Mouse (Mus musculus) right cerebral cortex, postnatal 25 days (tissue): Measurements from ENCODE around the gene Ssmem1.

Source experiments
- DNase-seq: peaks from one replicate; pipeline ENCODE4 v3.0.0; 2022

Ssmem1 gene

DNA sequence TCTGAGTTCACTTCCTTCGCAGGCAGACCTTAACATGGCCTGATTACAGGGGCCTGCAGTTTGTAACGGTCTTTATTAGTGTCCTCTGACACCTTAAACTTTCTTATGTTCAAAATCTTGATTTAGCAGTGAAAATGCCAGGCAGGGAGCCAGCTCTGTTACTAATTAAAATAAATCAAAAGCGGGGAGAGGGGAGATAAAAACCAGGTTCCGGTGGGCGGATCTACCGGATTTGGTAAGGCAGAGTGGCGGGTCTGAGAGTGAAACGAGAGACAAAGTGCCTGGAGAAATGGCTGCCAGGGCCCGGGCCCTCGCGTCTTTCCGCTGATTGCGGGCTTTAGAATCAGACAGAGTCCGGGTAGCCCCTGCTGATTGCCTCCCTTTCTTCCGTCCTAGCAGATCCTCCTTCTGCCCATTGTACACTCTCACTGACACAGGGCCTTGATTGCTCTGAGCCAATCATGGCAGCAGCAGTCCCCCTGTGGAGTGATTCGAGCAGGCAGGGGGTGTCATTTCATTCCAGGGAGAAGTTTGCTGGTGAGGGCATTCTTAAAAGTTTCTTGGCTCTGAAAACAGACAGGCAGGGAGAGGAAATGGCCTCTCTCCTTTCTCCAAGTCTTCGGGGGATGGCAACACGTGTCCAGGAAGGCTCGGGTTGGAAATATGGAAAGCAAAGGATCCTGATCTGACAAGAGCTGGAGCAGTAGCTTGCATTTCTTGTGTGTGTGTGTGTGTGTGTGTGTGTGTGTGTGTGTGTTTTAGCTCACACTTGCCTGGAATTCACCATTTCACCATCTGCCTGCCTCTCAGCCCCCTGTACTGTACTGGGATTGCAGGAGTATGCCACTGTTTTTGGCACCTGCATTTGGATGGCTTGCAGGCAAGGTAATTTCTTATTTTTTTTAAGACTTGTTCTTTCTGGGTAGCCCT, 17.2 kb downstream of the Ssmem1 start:
- no peak for DNase-seq

DNA sequence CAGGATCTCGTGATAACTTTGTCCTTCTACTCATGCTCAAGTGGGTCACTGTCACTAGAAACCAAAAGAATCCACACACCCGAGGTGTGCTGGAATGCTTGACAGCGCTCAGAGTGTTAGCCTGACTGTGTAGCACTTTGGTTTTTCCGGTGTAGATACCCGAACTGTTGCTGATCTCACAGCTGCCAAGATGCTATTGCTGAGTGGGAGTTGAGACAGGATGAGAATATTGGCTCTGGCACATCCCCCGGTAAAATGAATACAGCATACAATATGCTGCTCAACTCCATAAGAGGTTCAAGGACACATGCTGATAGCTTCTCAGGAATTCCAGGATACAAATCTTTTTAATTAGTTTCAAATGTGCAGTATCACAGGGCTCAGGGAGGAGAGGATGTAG, 19.2 kb downstream of the Ssmem1 start:
- no peak for DNase-seq

- no peak for DNase-seq
These were observed 25.7 kb downstream of the Ssmem1 start for GRCm38 (mm10) chr6:30535340-30535739.

DNA sequence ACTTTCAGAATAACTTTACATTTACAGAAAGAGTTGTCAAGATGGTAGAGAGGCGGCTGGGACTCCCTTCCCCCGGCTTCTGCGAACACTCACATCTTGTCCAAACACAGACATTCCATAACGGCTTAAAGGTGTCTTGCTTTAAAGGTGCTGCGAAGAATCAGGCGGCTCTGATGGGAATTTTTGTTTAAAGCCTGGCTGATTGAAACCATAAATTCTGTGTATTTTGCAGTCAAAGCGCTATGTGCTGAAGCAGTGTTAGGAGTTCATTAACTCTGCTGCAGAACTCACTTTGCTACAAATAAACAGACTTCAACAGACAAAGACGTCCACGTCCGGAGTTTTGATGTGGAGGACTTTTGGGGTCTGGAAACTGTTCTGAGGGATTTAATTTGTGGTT, 28.6 kb downstream of the Ssmem1 start:
- no peak for DNase-seq

DNA sequence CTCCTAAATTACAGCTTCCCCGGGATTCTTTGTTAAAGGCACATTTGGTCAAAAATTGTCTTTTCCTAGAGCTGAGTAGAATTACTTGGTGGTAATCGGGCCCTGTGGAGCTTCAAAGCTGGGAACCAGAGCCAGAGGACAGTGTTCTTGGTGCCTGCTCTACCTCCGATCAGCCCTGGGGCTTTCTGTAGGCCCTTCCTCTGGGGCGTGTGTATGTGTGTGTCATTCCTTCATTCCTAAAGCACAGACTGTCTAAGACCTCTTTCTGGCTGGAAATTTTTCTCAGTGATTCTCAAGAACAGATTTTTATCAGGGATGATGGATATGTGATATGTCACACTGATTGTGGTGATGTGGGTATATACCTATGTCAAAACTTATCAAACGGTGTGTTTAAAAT, 29.2 kb downstream of the Ssmem1 start:
- DNase-seq = no peak

GRCm38 (mm10) chr6:30541009-30541799, 31.6 kb downstream of the Ssmem1 start, which contains the start of gene Cpa2:
Gene Cpa2 (plus strand): TSS chr6:30541582.
- no peak for DNase-seq

DNA sequence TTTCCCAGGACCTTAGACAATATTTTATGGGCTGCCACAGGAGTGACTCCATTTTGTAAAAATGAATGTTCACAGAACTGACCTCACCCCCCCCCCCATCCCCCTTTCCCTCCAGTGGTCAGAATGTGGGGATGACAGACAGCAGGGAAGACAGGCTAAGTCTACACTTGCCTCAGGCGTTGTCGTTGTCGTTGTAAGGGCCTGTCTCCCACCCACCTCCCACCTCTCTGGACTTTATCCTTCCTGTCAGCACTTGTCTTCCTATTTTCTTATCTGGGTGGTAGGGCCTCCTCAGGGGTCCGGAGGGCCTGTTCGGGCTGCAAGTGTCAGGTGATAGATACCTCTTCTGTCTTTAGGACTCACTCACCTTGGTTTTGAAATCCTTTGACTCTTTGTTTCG, 32.6 kb downstream of the Ssmem1 start:
- DNase-seq = no peak

- DNase-seq = no peak
These were observed 33.4 kb downstream of the Ssmem1 start for GRCm38 (mm10) chr6:30543077-30543476.

- DNase-seq = no peak
These were observed 34.2 kb downstream of the Ssmem1 start for GRCm38 (mm10) chr6:30543851-30544250.

DNA sequence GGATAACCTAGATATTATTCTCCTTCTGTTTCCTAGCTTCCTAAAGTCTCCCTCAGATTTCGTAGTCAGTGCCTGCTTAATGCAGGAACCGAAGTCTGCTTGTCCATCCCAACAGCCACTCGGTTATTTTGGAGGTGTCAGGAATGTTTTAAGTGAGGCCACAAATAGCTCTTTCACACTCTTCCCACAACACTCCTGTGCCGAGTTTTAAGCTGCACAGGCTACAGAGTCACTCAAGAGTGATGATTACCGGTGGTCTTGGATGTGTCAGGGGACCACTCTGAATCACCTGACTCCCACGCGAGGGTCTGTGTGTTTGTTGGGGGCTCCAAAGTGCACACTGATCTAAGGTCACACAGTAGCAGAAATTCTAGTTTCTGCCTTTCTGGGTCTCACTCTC, 36.0 kb downstream of the Ssmem1 start:
- no peak for DNase-seq

DNA sequence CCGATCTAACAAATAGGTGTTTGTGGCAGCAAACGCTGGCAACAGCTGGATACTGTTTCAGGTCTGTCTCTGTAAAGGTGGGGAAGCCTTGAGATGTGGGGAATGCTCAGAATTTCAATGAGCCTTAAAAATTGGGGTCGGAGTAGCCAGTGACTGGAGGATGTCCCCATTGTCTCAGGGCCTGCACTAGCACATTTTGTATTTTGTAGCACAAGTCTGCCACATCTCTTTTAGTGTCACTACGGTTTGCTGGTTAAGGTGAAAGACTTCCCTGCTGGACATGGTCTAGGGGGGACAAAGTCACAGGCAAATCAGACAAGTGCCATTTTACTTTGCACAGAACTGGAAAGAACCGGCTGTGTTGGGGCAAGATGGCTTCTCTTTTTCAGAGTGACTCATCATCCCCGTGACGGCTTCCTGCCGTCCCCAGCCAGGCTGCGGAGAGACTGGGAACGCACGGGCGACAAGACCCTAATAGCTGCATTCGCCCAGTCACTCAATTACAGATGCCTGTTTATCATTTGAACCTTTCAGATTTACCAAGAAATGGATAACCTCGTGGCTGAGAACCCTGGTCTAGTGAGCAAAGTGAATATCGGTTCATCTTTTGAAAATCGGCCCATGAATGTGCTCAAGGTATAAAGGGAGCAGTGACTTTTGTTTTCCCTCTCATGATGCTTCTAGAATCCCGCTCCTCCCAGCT, 37.1 kb downstream of the Ssmem1 start:
- no peak for DNase-seq

DNA sequence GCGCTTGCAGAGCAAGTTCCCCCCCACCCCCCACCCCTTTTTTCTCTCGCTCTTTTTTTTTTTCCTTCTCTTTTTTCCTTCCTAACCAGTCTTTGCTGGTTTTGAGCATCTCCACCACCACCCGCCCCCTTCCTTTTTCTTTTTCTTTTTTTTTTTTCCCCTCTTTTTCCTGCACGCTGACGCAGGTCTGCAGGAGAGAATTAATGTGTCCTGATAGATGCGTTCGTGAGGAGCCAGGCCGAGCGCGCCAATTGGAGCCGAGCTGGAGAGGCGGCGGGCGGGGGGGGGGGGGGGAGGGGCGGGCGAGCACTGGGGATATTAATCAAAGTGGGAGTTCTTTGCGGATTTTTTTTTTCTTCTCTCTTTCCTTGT, 37.6 kb downstream of the Ssmem1 start:
- DNase-seq = no peak

- no peak for DNase-seq
These were observed 38.1 kb downstream of the Ssmem1 start for GRCm38 (mm10) chr6:30547656-30548306.

DNA sequence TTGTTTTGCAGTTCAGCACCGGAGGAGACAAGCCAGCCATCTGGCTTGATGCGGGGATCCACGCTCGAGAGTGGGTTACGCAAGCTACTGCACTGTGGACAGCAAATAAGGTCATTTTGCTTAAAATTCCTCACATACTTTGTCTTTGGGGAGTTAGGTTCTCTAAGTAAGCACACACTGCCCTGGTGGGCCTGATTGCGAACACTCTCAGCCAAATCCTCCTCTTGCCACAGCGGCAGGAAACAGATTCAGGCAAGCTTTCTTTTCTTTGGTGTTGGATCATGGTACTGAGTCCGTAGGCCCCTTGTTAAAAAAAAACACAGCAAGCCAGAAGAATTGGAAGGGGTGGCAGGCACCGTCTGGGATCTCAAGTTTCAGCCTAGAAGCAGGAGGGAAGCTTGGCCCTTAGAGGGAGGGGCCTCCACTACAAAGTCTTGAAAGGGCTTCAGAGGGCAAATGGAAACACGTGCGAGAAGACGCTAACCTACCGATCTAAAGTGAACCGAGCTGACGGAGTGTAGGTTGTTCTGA, 39.6 kb downstream of the Ssmem1 start:
- DNase-seq = no peak

GRCm38 (mm10) chr6:30550496-30551192, 41.0 kb downstream of the Ssmem1 start:
- no peak for DNase-seq

DNA sequence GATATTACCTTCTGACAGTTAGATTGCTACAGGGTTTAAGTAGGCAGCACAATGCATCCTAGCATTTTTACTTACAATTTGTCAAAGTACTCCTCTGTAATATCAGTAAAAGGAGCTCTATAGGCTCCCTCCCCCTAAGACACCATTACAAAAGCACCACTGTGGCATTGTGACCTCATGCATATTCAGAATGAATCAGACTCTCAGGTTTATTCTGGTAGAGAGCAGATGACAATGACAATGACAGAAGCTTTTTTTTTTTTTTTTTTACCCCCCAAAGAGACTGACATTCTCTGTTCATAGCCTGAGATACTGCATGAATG, 41.5 kb downstream of the Ssmem1 start:
- no peak for DNase-seq

DNA sequence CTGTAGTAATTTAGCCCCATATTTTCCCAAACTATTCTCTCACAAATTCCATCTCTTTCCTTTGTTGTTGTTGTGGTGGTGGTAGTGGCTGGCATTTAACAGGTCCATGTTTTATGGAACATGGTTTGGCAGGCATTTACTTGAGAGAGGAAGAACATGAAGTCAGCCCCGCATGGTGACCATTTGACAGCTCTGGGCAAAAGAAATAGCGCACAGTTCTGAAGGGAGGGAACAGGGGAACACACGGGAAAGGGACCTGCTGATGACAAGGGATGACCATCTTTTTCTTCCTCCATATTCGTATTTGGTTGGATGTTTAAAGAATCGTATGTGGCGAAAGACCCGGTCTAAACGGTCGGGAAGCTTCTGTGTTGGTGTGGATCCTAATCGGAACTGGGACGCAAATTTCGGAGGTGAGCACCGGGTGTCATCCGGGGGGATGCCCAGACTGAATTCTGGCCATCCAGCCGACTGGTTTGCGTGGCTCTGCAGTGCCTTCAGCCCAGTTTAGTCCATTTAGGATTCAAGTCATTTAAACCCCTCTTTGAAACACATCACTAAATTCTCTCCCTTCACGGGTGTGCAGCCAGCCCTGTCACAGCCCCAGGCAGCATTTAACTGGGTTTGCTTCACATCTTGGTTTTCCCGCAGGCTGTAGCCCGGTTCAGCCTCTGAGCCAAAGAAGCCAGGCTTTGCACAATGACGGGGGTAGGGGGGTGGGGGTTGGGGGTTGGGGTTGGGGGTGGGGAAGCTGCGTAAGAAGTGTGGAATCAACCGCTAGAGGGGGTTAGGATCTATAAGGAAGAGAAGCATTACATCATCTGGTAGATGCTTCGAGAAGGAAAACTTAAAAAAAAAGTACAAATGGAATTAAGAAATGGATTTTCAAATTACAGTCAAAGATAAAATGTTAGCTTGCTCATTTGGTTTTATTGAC, 42.3 kb downstream of the Ssmem1 start:
- DNase-seq = no peak

- no peak for DNase-seq
These were observed 43.0 kb downstream of the Ssmem1 start for GRCm38 (mm10) chr6:30552628-30553027.

GRCm38 (mm10) chr6:30553381-30554010, 43.8 kb downstream of the Ssmem1 start:
- no peak for DNase-seq

DNA sequence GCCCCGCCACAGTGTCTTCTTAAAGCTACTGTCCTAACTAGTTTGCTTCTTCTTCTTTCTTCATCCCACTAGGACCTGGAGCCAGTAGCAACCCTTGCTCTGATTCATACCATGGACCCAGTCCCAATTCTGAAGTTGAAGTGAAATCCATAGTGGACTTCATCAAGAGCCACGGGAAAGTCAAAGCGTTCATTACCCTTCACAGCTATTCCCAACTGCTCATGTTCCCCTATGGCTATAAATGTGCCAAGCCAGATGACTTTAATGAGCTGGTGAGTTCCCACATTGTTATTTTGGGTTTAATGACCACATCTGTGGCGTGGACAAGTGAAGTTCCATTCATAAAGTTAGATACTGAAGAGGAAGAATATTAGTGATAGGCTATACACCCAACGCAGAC, 44.4 kb downstream of the Ssmem1 start:
- no peak for DNase-seq
